Mouse (Mus musculus): ENCODE measurements around the gene Tcl1b5. TPM values are rescaled to one million over a fixed set of nuclear protein-coding genes. Genes with fewer than 3 reads are reported as not detected.
"Not testable (repeated sequence)": the region's sequence is repeated elsewhere in the genome, so short reads cannot be mapped to it uniquely, and the experiment has no call there.

Gene Tcl1b5
- total RNA-seq (2021) = not detected

GRCm38 (mm10) chr12:105176044-105176443 is at the start of gene Tcl1b5:
Tcl1b5 (plus strand) TSS chr12:105176344.
- DNase-seq (ENCODE audit: low spot score in 2 of 2); intact Hi-C loops (cut with DNase I): not testable (repeated sequence)

DNA sequence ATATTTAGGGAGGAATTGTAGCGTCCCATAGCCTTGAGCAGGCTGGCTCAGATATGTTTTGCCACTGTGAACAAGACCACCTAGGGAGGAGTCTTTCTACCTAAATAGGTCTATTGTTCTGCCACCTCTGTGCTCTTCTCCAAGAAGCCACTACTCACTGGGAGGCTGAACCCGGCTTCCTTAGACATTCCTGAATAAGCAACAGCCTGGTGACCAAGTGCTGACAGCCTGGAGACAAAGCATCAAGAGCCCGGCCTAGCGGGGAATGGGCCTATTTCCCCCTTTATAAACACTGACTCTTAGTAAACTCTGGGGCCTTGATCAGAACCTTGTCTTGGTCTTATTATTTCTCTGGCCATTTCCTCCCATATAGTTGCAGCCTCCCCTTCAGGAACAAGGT is 49.6 kb upstream of the Tcl1b5 start:
- no peak for DNase-seq (ENCODE audit: low spot score in 2 of 2)
- intact Hi-C loops (cut with DNase I) = no loop called here

GRCm38 (mm10) chr12:105127607-105128006 is 48.5 kb upstream of the Tcl1b5 start:
- no peak for DNase-seq (ENCODE audit: low spot score in 2 of 2)
- intact Hi-C loops (cut with DNase I) = no loop called here

DNA sequence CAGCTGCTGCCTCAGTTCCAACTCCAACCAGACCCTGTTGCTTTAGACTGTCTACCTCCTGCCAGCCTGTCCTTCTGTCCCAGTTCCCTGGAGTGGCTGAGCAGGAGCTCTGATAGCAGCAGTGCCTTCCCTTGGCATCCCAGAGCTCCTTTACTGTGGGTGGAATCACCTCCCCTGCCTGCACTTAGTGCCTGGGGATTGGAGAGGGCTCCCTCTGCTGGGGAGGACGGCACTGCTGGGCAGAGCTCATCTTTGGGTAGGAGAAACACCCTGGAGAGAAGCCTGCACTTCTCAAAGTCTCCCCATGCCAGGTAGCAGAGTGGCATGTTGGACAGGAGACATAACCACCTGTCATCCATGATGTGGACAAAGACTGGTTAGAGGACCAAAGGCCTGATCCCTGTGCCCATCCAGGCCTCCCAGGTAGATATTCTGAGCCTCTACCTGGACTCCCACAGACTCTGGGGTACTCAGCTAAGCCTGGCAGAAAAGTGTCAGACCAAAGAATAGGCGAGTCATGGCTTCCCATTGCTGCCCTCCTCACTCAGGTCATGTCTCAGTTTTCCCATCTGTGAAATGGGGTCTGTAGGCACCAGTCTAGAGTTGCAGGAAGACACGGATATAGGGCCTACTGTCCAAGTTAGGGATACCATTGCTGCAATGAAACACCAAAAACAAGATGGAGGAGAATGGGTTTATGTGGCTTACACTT is 46.5 kb upstream of the Tcl1b5 start:
- DNase-seq (ENCODE audit: low spot score in 2 of 2); intact Hi-C loops (cut with DNase I): not testable (repeated sequence)

DNA sequence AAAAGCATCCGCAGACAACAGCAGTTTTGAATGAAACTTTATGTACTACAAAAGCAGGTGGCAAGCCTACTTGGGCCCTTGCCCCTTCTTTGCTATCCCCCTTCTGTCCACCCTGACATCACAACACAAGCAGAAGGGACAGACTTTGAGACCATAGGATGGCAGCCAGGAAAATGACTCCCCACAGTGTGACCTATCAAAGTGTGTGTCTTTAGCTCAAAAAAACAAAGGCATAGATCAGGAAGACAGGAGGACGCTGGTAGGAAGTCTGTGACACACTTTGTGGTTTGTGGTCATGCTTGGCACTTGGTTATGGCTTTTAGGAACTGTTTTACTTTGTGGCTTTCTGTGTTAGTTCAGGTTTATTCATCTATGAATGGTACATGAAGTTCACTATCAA is 42.0 kb upstream of the Tcl1b5 start:
- intact Hi-C loops (cut with DNase I) = not testable (repeated sequence)

DNA sequence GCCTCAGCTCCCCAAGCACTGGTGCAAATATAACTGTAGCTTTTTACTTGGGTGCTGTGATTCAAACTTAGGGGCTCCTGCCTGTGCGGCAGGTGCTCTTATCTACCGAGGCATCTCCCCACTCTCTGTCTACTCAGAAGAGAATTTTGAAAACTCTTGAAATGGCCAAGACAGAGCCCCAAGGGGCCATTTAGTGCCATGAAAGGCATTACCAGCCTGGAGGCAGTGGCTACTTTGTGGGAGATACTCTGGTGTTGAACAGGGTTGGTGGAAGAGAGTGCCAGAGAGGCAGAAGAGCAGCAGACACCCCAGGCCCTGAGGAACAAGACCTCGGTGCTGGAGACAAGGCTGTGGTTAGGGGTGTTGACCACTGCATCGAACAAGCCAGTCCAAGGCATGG is 41.3 kb upstream of the Tcl1b5 start:
- intact Hi-C loops (cut with DNase I); DNase-seq (ENCODE audit: low spot score in 2 of 2): not testable (repeated sequence)

More for the DNA sequence above, 42.0 kb upstream of the Tcl1b5 start:
- not testable (repeated sequence) for DNase-seq (ENCODE audit: low spot score in 2 of 2)

DNA sequence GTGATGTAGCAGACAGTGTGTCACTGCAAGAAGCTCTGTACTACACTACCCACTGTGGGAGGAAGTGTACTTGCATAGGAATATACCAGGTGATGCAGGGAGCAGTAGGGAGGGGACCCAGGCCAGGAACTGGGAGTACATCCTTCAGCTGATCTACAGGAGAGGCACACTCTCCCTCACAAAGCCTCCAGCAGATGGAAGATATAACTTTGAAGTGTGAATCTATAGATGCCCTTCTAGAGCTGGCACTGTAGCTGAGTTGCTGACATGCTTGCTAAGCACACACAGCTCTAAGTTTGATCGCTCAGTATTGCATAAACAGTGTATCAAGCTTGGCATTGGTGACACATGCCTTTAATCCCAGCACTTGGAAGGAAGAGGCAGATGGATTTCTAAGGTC is 38.4 kb upstream of the Tcl1b5 start:
- intact Hi-C loops (cut with DNase I); DNase-seq (ENCODE audit: low spot score in 2 of 2): not testable (repeated sequence)

DNA sequence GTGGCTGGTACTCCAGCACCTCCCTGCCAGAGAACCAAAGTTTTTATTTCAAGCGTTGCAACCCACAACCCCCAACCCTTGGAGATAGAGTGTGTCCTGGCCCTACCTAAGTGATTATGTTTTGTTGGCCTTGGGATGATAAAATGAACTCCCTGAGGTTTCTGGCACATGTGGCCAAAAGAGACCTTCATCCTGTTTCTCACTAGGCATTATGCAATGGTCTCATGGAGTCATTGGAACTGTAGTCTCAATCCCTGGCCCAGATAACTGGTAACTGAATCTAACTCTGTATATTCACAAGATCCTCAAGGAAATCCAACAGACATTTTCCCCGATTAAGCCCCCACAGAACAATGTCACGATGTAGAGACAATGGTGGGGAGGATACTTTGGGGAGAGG is 33.0 kb upstream of the Tcl1b5 start:
- no peak for DNase-seq (ENCODE audit: low spot score in 2 of 2)
- intact Hi-C loops (cut with DNase I) = no loop called here

DNA sequence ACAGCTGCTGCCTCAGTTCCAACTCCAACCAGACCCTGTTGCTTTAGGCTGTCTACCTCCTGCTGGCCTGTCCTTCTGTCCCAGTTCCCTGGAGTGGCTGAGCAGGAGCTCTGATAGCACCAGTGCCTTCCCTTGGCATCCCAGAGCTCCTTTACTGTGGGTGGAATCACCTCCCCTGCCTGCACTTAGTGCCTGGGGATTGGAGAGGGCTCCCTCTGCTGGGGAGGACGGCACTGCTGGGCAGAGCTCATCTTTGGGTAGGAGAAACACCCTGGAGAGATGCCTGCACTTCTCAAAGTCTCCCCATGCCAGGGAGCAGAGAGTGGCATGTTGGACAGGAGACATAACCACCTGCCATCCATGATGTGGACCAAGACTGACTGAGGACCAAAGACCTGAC is 31.2 kb upstream of the Tcl1b5 start:
- DNase-seq (ENCODE audit: low spot score in 2 of 2); intact Hi-C loops (cut with DNase I): not testable (repeated sequence)

GRCm38 (mm10) chr12:105145714-105146113 is 30.4 kb upstream of the Tcl1b5 start, which contains the start of gene Tcl1b2:
Tcl1b2 (plus strand) TSS chr12:105146014.
- intact Hi-C loops (cut with DNase I) = no loop called here
- DNase-seq (ENCODE audit: low spot score in 2 of 2) = no peak

DNA sequence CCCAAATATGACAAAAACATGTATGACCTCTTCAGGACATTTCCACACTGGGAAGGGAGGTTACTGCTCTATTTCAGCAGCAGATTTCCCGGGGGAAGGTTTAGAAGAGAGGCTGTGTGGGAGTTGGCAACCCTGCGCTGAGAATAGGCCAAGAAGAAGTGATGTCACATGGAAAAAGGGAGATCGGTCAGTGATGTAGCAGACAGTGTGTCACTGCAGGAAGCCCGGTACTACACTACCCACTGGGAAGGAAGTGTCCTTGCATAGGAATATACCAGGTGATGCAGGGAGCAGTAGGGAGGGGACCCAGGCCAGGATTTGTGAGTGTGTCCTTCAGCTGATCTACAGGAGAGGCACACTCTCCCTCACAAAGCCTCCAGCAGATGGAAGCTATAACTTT is 20.9 kb upstream of the Tcl1b5 start:
- DNase-seq (ENCODE audit: low spot score in 2 of 2) = peak in 1 of 2 experiments; percentile 7
- intact Hi-C loops (cut with DNase I) = not testable (repeated sequence)

DNA sequence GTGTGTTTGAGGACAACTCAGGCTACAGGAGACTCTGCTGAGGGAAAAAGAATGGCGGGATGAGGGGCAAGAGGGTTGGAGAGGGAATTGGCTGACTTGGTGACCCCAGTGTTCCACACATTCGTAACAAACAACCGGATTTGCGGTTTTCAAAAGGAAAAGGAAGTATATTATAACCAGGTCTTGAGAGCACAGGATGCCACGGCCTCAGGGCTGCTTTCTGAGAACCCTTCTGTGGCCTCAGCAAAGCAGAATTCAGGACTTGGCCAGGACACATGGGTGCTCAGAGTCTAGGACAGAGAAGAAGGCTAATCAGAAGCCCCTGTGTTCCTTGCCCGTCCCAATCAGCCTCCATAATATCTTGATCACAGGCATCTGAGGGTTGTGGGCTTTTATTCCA is 17.3 kb upstream of the Tcl1b5 start:
- intact Hi-C loops (cut with DNase I) = no loop called here
- DNase-seq (ENCODE audit: low spot score in 2 of 2) = no peak

DNA sequence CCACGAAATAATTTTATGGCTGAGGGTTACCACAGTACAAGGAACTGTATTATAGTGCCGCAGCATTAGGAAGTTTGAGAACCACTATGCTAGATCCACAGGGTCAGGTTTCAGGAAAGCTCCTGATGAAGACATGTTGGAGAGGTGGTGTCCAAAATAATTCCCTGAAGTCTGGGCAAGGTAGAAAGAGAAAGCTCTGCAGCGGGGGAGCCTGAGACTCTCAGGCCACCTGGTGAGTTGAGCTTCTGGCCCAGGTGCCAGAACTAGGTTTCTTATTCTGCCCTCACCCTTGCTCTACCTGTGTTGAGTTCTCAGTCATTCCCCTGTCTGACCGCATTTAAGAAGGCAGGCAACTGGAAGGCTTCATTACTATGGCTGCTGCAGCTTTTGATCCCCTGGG is 16.8 kb upstream of the Tcl1b5 start, which contains the start of gene Tcl1b1:
TSS of gene Tcl1b1 (plus strand) at position 301 of the 400 bp plus-strand sequence.
- intact Hi-C loops (cut with DNase I) = no loop called here

GRCm38 (mm10) chr12:105166734-105167133 is 9.4 kb upstream of the Tcl1b5 start:
- DNase-seq (ENCODE audit: low spot score in 2 of 2) = no peak
- intact Hi-C loops (cut with DNase I) = no loop called here

More for the DNA sequence above, 16.8 kb upstream of the Tcl1b5 start, which contains the start of gene Tcl1b1:
- DNase-seq (ENCODE audit: low spot score in 2 of 2) = no peak

DNA sequence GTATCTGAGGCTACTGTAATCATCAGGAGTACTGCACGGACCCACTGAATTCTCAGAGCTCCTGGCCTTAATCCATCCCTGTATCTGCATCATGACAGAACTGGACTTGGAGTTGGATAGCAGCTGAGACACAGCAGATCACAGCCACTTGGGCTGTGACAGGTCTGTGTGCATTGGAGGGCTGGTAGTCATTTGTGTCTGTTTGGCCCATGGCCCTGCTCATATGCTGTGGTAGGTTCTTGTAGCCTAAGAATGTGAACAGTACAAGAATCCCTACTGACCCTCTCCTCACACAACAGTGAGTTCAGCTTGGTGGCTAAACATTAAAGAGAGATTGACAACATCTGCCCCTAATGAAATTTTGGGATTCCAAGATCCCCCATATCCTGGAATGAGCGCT is 2.8 kb upstream of the Tcl1b5 start:
- intact Hi-C loops (cut with DNase I) = no loop called here
- no peak for DNase-seq (ENCODE audit: low spot score in 2 of 2)

- intact Hi-C loops (cut with DNase I) = not testable (repeated sequence)
- peak in 1 of 2 experiments; percentile 24 for DNase-seq (ENCODE audit: low spot score in 2 of 2)
Observed at GRCm38 (mm10) chr12:105174318-105174717, 1.8 kb upstream of the Tcl1b5 start.

- DNase-seq (ENCODE audit: low spot score in 2 of 2); intact Hi-C loops (cut with DNase I): not testable (repeated sequence)
Observed at GRCm38 (mm10) chr12:105181040-105181644, 5.0 kb downstream of the Tcl1b5 start.

GRCm38 (mm10) chr12:105188980-105189379 is 12.8 kb downstream of the Tcl1b5 start:
- DNase-seq (ENCODE audit: low spot score in 2 of 2); intact Hi-C loops (cut with DNase I): not testable (repeated sequence)

GRCm38 (mm10) chr12:105190743-105191142 is 14.6 kb downstream of the Tcl1b5 start, which contains the start of gene Tcl1b3:
Tcl1b3 (plus strand) TSS chr12:105191043.
- DNase-seq (ENCODE audit: low spot score in 2 of 2); intact Hi-C loops (cut with DNase I): not testable (repeated sequence)

- DNase-seq (ENCODE audit: low spot score in 2 of 2); intact Hi-C loops (cut with DNase I): not testable (repeated sequence)
Observed at GRCm38 (mm10) chr12:105199684-105200497, 23.7 kb downstream of the Tcl1b5 start.

Measured in left cerebral cortex, postnatal 36 days (tissue).